Mouse (Mus musculus): ENCODE measurements around the gene Rpl36a.
A peak's percentile ranks its signal among the peaks of the same experiment; 100 is the strongest.

Gene Rpl36a

DNA sequence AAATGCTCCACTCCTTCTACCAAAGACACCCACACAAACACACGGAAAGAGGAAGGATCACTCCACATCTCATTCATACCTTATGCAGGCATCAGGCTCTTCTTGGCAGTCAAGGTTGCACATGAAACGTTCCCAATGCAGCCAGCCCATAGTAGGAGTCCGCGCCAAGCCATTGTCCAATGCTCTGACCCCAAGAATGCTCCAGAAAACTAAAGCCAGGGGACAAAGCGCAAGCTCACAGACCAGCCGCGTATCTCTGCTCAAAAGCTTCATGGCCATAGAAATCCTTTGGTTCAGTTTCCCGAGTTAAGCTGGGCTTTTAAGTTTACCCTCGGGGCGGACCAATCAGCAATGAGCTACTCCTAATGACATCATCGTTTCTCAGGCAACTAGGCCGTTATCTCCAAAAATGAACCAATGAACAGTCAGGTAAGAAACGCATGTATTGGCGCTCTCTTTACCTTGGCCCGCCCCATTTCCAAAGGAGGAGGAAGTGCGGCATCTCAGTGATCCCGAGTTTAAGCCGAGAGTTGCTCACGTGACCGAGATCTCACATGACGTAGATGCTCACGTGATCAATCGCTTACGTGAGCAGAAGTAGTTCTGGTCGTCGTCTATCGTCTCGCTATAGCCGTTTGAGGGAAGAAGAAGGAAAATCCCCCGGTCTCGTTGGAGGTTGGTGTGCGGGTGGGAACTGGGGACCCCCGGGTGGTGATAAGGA is 15.4 kb downstream of the Rpl36a start, which contains the start of the genes Gla and Hnrnph2:
TSS of gene Gla (minus strand) at position 467 of the 721 bp plus-strand sequence.
TSS of gene Hnrnph2 (plus strand) at position 521 of the 721 bp plus-strand sequence.
- DNase-seq, result peak; percentile 90 to 92

DNA sequence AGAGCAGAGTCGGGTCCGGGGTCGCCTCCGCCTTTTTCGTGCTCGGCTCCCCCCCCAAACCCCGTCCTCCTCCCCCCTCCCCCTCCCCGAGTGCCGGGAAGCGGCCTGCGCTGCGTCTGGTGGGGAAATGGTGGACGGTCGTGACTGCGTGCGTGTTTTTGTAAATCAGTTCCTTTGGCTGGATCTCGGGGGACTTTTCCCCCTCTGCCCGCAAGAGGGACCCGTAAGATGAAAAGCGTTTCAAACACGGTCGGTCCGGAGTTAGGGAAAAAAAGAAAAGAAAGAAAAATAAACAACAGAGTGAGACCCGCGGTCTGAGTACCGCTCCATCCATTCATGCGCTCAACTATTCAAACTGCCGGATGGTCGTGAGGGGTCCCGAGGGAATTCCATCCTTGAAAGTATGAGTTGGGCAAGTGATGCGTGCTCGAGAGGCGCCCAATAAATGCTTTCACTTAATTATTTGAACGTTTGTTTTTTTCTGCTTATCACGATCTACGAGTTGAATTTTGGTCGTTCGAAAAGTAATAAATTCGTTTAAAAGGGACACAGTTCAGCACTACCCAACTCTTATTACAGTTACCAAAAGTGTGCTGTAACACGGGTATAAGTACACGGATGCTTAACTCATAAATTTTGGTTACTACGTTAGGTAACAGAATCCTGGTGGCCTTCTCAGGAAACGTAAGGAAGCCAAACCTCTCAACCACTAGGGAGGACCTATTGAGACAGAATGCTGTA is 16.1 kb downstream of the Rpl36a start:
- DNase-seq, result no peak

DNA sequence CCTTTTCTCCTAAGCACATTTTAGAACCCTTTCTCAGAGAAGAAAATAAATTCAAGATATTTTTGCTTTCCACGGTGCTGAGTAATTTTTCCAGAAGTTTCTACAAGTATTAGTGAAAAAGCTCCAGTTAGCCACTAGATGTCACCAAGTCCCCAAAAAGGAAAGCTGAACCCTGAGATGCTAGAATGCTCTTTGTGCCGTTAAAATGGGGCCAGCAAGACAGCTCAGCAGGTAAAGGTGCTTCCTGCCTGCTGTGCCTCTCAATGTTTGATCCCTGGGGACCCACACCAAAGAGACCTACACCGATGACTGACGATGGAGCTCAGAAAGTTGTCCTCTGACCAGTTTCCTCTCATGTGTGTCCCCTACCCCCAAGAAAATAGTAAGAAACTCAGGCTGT is 24.0 kb downstream of the Rpl36a start:
- DNase-seq, result peak; percentile 8 to 19

DNA sequence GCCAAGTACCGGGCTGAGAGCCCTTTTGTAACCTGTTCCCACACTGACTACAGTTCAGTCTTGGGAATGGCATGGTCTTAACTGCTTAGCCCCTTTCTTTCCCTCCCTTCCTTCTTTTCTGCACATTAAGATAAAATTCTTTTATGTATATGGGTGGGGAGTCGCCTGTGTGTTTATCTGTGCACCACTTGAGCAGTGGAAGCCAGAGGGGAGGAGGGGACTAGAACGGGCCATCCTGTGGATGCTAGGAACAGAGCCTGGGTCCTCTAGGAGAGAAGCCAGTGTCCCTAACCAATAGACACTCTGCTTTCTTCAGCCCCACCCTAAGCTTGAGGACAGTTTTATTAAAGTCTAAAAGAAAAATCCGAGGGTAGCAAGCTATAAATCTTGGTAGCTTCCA is 25.5 kb downstream of the Rpl36a start:
- DNase-seq, result no peak

DNA sequence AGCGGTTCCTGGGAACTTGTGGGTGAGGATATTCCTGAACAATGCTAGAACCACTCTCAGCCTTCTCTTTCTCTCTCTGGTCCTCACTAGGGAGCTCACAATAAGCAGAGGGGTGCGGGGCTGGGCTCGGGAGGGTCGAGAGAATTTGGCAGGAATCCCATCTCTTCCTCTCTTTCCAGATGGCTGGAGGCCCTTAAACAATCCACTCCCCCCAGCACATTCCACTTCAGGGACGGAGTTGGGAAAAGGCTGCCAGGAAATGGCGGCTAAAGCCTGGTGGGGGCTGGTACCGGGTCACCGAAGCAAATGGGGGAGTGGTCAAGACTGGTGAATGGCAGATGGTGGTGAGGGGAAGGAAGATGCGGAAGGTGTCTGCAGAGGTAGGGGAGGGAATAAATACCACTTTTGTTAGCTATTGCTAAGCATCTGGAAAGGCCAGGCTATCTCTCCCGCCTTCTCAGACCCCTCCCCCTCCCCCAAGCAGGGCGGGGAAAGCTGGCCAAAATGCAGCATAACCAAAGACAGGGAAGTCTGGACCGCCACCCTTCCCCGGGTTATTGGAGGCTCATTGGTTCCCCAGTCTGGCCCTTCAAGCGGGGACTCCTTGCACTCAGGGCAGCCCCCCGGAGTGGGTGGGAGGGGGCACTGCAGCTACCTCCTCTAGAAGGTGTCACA is 27.0 kb downstream of the Rpl36a start:
- peak; percentile 70 to 82 for DNase-seq

DNA sequence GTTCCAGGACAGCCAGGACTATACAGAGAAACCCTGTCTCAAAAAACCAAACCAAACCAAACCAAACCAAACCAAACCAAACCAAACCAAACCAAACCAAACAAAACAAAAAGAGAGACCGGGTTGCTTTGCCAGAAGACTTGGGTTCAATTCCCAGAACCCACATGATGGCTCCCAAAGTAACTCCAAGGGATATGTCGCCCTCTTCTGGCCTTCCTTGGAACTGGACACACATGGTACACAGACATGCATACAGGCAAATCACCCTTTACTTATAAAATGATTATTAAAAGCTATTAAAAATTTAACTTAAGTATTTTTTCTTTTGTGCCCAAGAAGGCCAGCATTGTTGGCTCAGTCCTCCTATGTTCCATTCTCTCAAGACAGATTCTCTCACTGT is 28.9 kb downstream of the Rpl36a start:
- peak; percentile 16 to 25 for DNase-seq

DNA sequence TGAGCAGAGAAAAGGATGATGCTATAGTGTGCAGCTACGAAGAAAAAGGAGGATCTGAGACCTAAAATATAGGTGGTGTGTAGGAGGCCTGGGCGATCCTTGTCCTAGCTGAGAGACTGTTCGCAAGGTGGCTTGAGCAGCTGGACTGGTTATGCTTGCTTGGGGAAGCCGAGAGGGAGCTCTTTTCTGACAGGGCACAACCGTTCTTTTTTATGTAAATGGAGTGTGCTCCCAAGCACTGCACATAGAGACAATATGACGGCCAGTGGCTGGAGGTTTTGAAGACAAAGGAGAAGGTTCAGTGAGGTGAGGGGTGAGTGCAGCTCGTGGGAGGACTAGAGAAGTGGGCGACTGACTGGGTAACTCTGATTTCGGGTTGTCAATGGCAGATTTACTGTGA is 34.2 kb downstream of the Rpl36a start:
- DNase-seq, result no peak

DNA sequence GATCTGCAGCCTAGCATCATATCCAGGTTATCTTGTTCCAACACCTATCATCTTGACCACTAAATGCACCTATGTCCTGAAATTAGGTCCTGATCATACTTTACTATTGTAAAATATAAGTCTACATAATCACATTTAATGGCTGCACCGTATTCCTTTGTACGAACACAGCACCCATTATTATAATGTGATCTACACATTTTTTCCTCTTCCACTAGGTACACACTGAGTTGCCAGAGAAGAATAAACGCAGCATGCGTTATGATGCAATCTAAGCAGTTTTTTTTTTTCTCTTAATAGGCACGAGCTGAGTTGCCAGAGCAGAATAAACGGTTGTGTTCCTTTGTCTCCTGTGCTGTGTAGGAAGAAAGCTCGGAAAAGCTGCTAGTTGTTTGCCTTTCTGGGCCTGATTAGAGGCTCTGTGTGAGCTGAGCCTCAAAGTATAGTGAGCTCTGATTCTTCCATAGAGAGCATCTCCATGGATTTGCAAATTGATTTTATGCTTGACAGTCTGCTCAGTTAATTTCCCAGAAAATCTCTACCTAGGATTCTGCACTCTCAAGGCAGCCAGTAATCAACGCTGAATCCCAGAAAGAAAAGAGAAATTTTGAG is 34.9 kb downstream of the Rpl36a start:
- DNase-seq, result no peak

DNA sequence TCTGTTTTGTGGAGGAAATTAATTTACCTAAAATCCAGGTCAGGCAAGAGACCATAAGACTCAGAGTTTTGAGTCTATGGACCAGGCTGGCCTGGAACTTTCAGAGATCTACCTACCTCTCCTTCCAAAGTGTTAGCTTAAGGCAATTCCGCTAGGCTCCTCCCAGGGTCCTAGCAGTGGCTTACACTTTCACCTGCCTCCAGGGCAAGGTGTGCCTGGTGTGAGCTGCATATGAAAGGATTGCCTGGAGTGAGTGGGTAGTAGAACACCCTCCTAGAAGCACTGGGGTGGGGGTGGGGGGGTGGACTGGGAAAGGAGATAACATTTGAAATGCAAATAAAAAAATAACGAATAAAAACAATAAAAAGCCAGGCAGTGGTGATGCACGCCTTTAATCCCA is 36.2 kb downstream of the Rpl36a start:
- no peak for DNase-seq

DNA sequence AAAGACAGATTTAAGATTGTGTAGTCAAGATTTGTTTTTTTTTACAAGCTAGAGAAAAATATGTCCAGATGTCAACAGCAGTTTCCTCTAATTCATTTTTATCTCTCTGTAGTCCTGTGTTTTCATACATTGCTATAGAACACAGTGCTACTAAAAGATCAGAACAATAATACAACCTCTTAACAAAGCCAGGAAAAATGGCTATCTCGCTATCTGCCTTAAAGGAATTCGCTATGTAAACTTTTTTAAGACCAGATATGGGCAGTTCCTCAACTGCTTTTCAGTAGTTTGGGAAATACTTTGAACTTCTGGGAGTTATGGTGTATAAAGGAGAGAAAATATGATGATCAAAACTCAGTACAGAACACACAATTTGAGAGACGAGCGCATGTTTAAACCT is 37.9 kb downstream of the Rpl36a start:
- DNase-seq, result no peak

DNA sequence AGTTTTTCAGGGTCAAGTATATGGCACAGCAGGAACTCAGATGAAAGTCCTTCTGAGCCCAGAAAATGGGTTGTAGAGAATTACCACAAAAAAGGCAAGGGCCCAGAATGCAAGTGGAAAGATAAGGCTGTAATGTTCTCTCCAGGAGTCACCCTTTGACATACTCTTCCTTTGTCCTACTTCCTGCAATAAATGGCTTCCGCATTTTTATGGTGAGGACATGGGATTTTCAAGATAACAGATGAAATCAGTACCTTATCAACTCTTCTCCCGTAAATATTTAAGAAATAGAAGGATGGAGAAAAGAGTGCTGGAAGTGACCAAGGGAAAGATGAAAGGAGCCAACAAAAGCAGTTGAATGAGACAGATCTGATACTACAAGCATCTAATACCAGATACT is 42.7 kb downstream of the Rpl36a start:
- DNase-seq, result no peak

DNA sequence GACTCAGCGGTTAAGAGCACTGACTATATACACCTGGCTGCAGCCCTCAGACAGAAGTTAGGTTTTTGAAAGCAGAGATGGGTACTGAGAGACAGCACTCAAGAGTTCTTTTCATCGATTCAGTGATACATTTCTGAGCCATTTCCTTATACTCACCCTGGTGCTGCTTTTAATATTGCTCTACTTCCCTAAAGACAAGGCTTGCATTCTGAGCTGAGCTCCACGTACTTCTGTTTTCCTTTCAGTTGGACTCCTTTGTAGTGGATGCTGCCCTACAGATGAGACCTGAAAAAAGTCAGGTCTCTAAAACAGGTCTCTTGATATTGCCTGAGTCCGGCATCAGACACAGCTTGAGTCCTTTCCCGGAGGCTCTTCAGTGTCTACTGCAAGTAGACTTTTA is 47.3 kb downstream of the Rpl36a start:
- DNase-seq, result no peak

DNA sequence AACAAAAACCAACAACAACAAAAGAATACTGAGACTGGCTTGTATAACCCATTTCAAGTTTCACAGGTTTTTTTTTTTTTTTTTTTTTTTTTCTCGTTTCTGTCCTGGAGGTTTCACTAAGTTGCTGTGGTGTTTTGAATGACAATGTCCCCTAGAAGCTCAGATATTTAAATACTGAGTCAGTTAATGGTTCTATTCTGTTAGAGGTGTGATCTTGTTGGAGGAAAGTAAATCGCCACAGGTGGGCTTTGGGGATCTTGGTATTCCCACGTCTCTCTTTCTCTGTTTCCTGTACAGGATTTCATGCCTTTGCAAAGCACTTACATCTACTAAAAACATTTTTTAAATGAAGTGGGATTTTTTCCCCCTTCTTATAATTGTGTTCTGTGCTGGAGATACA is 49.7 kb downstream of the Rpl36a start:
- DNase-seq, result no peak

DNA sequence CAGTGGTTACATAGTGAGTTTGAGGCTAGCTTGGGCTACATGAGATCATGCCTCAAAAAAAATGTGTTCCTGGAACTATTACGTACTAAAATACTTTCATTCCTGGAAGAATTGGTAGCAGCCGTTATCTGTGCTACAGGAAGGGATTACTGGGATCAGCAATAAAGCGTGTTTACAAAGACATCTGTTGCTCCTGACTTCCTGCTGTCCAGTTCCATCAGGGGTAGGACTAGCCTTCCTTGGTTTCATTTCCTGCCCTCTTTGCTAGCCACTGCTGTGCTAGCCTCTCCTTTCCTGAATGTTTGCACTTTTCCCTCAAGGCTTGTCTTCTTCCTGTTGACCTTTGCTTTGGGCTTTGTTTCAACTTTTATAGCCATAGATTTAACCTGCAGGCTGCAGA is 50.4 kb downstream of the Rpl36a start:
- DNase-seq, result no peak
